Mouse (Mus musculus): ENCODE data around the gene Slc4a5. TPM values are rescaled to one million over a fixed set of nuclear protein-coding genes. Genes with fewer than 3 reads are reported as not detected.
A peak's percentile ranks its signal among the peaks of the same experiment; 100 is the strongest.

The Slc4a5 gene
- total and polyA plus RNA-seq, 3 experiments = 0.04 TPM; not detected in 2

DNA sequence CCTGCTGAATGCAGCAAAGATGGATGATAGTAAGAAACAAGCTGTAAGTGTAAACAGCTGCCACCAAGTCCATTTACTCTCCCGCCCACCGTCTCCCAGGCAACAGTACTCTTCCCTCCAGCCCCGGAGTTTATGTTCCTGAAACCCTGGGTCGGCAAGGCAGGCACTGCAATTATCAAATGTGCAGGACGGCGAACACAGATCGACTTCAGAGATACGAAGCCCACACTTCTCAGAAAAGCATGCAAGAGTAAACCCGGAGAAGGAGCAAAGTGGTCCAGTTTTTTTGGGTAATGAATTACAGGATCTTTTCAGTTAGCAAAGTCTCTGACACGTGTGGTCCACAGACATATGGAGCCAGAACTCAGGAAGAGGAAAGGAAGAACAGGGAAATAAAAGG, 96.4 kb downstream of the Slc4a5 start (continued):
- TF ChIP-seq RCOR1 (IDR thresholded peaks at IDR 0.05; ENCODE audit: low read depth, low read length) = peak; percentile 50; the same call in 1 of the 2 replicates
- peak; percentile 60 for TF ChIP-seq TCF12 (IDR thresholded peaks at IDR 0.05; ENCODE audit: low read depth, low read length)
- no peak for TF ChIP-seq NRF1 (IDR thresholded peaks at IDR 0.05; ENCODE audit: insufficient read depth, low read depth, low read length, poor library complexity, severe bottlenecking)
- TF ChIP-seq SIN3A (IDR thresholded peaks at IDR 0.05; ENCODE audit: low read length) = peak; percentile 98
- TF ChIP-seq MYC (IDR thresholded peaks at IDR 0.05; ENCODE audit: low read depth, low read length) = peak; percentile 74; the same call in 1 of the 2 replicates
- TF ChIP-seq POLR2AphosphoS5 (IDR thresholded peaks at IDR 0.05; ENCODE audit: borderline replicate concordance, low read depth, low read length) = no peak
- peak; percentile 71 for TF ChIP-seq MAX (IDR thresholded peaks at IDR 0.05; ENCODE audit: low read length)

- Histone ChIP-seq H3K9me3 (replicated peaks; ENCODE audit: insufficient read depth, low read length) (no peaks in the 10 kb centered on the region), H3K36me3 (ENCODE audit: control insufficient read depth in 1 of 2, insufficient read depth in 2 of 2, low read length in 2 of 2) (peaks cover 11 to 16% of the 10 kb centered on the region in 2 experiments), H3K4me3 (ENCODE audit: control insufficient read depth in 1 of 2, insufficient read depth in 1 of 2, low read depth in 2 of 2, low read length in 2 of 2) (peak overlapping the region; percentile 81 to 93), H3K27ac (ENCODE audit: control insufficient read depth, low read depth, low read length) (peak overlapping the region; percentile 91), H3K79me2 (ENCODE audit: control insufficient read depth, insufficient read depth, low read length, poor library complexity) (peaks cover 37% of the 10 kb centered on the region), H3K27me3 (ENCODE audit: control insufficient read depth in 1 of 2, insufficient read depth in 2 of 2, low read length in 2 of 2) (no peaks in the 10 kb centered on the region), H3K4me1 (ENCODE audit: control insufficient read depth in 1 of 2, insufficient read depth in 2 of 2, low read length in 2 of 2) (peaks cover 4 to 12% of the 10 kb centered on the region in 2 experiments; a peak in 3 of 4 replicates), H3K9ac (ENCODE audit: control insufficient read depth, low read depth, low read length, poor library complexity, severe bottlenecking) (peak overlapping the region; percentile 92)
- DNase-seq (ENCODE audit: low read depth, low spot score) = peak; percentile 97
- TF ChIP-seq ETS1 (IDR thresholded peaks at IDR 0.05; ENCODE audit: low read depth, low read length) (peak; percentile 35; the same call in 1 of the 2 replicates), NELFE (IDR thresholded peaks at IDR 0.05; ENCODE audit: low read depth, low read length) (peak; percentile 89), ZNF384 (IDR thresholded peaks at IDR 0.05; ENCODE audit: low read depth, low read length) (no peak), CHD1 (IDR thresholded peaks at IDR 0.05; ENCODE audit: low read depth, low read length) (peak; percentile 81), USF1 (IDR thresholded peaks at IDR 0.05; ENCODE audit: low read depth, low read length) (no peak), SIN3A (IDR thresholded peaks at IDR 0.05; ENCODE audit: low read length) (peak; percentile 65), MXI1 (IDR thresholded peaks at IDR 0.05; ENCODE audit: low read depth, low read length) (peak; percentile 96), ZKSCAN1 (IDR thresholded peaks at IDR 0.05; ENCODE audit: low read depth, low read length) (no peak), JUND (IDR thresholded peaks at IDR 0.05; ENCODE audit: low read depth, low read length) (no peak), MYB (IDR thresholded peaks at IDR 0.05; ENCODE audit: low read depth, low read length) (no peak), E2F4 (IDR thresholded peaks at IDR 0.05; ENCODE audit: borderline replicate concordance, low read depth, low read length) (peak; percentile 54; the same call in 1 of the 2 replicates), TBP (IDR thresholded peaks at IDR 0.05; ENCODE audit: low read depth, low read length) (peak; percentile 81), RCOR1 (IDR thresholded peaks at IDR 0.05; ENCODE audit: low read depth, low read length) (no peak; the same call in 1 of the 2 replicates), EP300 (IDR thresholded peaks at IDR 0.05; ENCODE audit: low read depth in 1 of 2, low read length in 2 of 2) (peak; percentile 2 to 44; a peak in 2 of 4 replicates), TAL1 (IDR thresholded peaks at IDR 0.05; ENCODE audit: low read length) (no peak), KAT2A (conservative IDR thresholded peaks at IDR 0.05; ENCODE audit: low read depth, low read length) (peak; percentile 44; the same call in 1 of the 2 replicates), BHLHE40 (IDR thresholded peaks at IDR 0.05; ENCODE audit: borderline replicate concordance, low read depth, low read length) (0 out of 2 replicates have a peak, but pooled peaks have one; percentile 1), HCFC1 (IDR thresholded peaks at IDR 0.05; ENCODE audit: low read depth, low read length) (peak; percentile 67), ZMIZ1 (IDR thresholded peaks at IDR 0.05; ENCODE audit: low read depth, low read length) (peak; percentile 92), POLR2AphosphoS5 (IDR thresholded peaks at IDR 0.05; ENCODE audit: borderline replicate concordance, low read depth, low read length) (no peak), GABPA (IDR thresholded peaks at IDR 0.05; ENCODE audit: low read depth, low read length) (no peak), UBTF (IDR thresholded peaks at IDR 0.05; ENCODE audit: borderline replicate concordance, insufficient read depth, low read depth, low read length) (no peak), GATA1 (IDR thresholded peaks at IDR 0.05; ENCODE audit: low read depth, low read length) (no peak), CTCF (IDR thresholded peaks at IDR 0.05 in 2 of 3, conservative IDR thresholded peaks at IDR 0.05 in 1 of 3; ENCODE audit: control insufficient read depth in 1 of 3, insufficient read depth in 1 of 3, low read depth in 2 of 3, low read length in 3 of 3, poor library complexity in 1 of 3, severe bottlenecking in 1 of 3) (peak; percentile 64 to 82 (median 65)), NRF1 (IDR thresholded peaks at IDR 0.05; ENCODE audit: insufficient read depth, low read depth, low read length, poor library complexity, severe bottlenecking) (0 out of 2 replicates have a peak, but pooled peaks have one; percentile 39), RAD21 (IDR thresholded peaks at IDR 0.05; ENCODE audit: low read depth, low read length) (no peak; the same call in 1 of the 2 replicates), MAX (IDR thresholded peaks at IDR 0.05; ENCODE audit: low read length) (peak; percentile 84), TCF12 (IDR thresholded peaks at IDR 0.05; ENCODE audit: low read depth, low read length) (peak; percentile 44; the same call in 1 of the 2 replicates), ELF1 (IDR thresholded peaks at IDR 0.05; ENCODE audit: low read depth, low read length) (no peak), ZC3H11A (IDR thresholded peaks at IDR 0.05; ENCODE audit: low read depth, low read length) (no peak), MAZ (IDR thresholded peaks at IDR 0.05; ENCODE audit: low read depth, low read length) (peak; percentile 60; the same call in 1 of the 2 replicates)
Observed at GRCm38 (mm10) chr6:83317108-83317741, 97.6 kb downstream of the Slc4a5 start.
